Mouse (Mus musculus): ENCODE results near the gene Phf14. TPM values are rescaled to one million over a fixed set of nuclear protein-coding genes. Genes with fewer than 3 reads are reported as not detected.

Gene Phf14
- polyA plus RNA-seq, 1 experiment from 2014 or later: 125 TPM

- Histone ChIP-seq H3K4me1 (ENCODE audit: control insufficient read depth, insufficient read depth, low read length) (no peaks in the 10 kb centered on the region), H3K27me3 (ENCODE audit: control insufficient read depth, insufficient read depth, low read length) (no peaks in the 10 kb centered on the region), H3K4me2 (ENCODE audit: low read depth, low read length) (no peak overlapping the region), H3K27ac (ENCODE audit: low read depth, low read length) (no peak overlapping the region), H3K4me3 (ENCODE audit: low read depth, low read length) (no peak overlapping the region), H3K36me3 (ENCODE audit: control insufficient read depth, insufficient read depth, low read length) (peaks cover 7% of the 10 kb centered on the region; the same call in 1 of the 2 replicates), H3K9ac (replicated peaks; ENCODE audit: low read depth, low read length) (no peak overlapping the region), H3K9me3 (ENCODE audit: control insufficient read depth, low read length) (no peaks in the 10 kb centered on the region)
- ATAC-seq (ENCODE audit: low read depth): no peak
- WGBS: 94% methylated on average over 1 of the region's 1 CpGs
Observed at GRCm38 (mm10) chr6:12006001-12006400, 98.4 kb downstream of the Phf14 start.

GRCm38 (mm10) chr6:12012103-12012502, 104.5 kb downstream of the Phf14 start:
- WGBS: 93% methylated on average over 5 of the region's 5 CpGs

GRCm38 (mm10) chr6:12014035-12014434, 106.4 kb downstream of the Phf14 start:
- Histone ChIP-seq H3K4me1 (ENCODE audit: control insufficient read depth, insufficient read depth, low read length) (no peaks in the 10 kb centered on the region), H3K36me3 (ENCODE audit: control insufficient read depth, insufficient read depth, low read length) (no peaks in the 10 kb centered on the region), H3K9ac (replicated peaks; ENCODE audit: low read depth, low read length) (no peak overlapping the region), H3K9me3 (ENCODE audit: control insufficient read depth, low read length) (no peaks in the 10 kb centered on the region), H3K27ac (ENCODE audit: low read depth, low read length) (no peak overlapping the region), H3K27me3 (ENCODE audit: control insufficient read depth, insufficient read depth, low read length) (no peaks in the 10 kb centered on the region), H3K4me3 (ENCODE audit: low read depth, low read length) (no peak overlapping the region), H3K4me2 (ENCODE audit: low read depth, low read length) (no peak overlapping the region)
- ATAC-seq (ENCODE audit: low read depth): peak; percentile 55; the same call in 1 of the 2 replicates
- 28% methylated on average over 2 of the region's 2 CpGs for WGBS

More at GRCm38 (mm10) chr6:12012103-12012502, 104.5 kb downstream of the Phf14 start:
- no peak overlapping the region for H3K4me2 ChIP-seq (ENCODE audit: low read depth, low read length)
- no peaks in the 10 kb centered on the region for H3K36me3 ChIP-seq (ENCODE audit: control insufficient read depth, insufficient read depth, low read length)
- H3K27ac ChIP-seq (ENCODE audit: low read depth, low read length): no peak overlapping the region
- no peaks in the 10 kb centered on the region for H3K27me3 ChIP-seq (ENCODE audit: control insufficient read depth, insufficient read depth, low read length)
- ATAC-seq (ENCODE audit: low read depth): no peak
- no peak overlapping the region for H3K9ac ChIP-seq (replicated peaks; ENCODE audit: low read depth, low read length)
- no peaks in the 10 kb centered on the region for H3K9me3 ChIP-seq (ENCODE audit: control insufficient read depth, low read length)
- no peaks in the 10 kb centered on the region for H3K4me1 ChIP-seq (ENCODE audit: control insufficient read depth, insufficient read depth, low read length)
- H3K4me3 ChIP-seq (ENCODE audit: low read depth, low read length): no peak overlapping the region

GRCm38 (mm10) chr6:12014733-12015132, 107.1 kb downstream of the Phf14 start:
- Histone ChIP-seq H3K4me3 (ENCODE audit: low read depth, low read length) (no peak overlapping the region), H3K4me2 (ENCODE audit: low read depth, low read length) (no peak overlapping the region), H3K4me1 (ENCODE audit: control insufficient read depth, insufficient read depth, low read length) (no peaks in the 10 kb centered on the region), H3K9me3 (ENCODE audit: control insufficient read depth, low read length) (no peaks in the 10 kb centered on the region), H3K27ac (ENCODE audit: low read depth, low read length) (no peak overlapping the region), H3K9ac (replicated peaks; ENCODE audit: low read depth, low read length) (no peak overlapping the region), H3K36me3 (ENCODE audit: control insufficient read depth, insufficient read depth, low read length) (no peaks in the 10 kb centered on the region), H3K27me3 (ENCODE audit: control insufficient read depth, insufficient read depth, low read length) (no peaks in the 10 kb centered on the region)
- 87% methylated on average over 2 of the region's 2 CpGs for WGBS
- ATAC-seq (ENCODE audit: low read depth): no peak

- no peaks in the 10 kb centered on the region for H3K4me1 ChIP-seq (ENCODE audit: control insufficient read depth, insufficient read depth, low read length)
- no peak overlapping the region for H3K27ac ChIP-seq (ENCODE audit: low read depth, low read length)
- H3K9me3 ChIP-seq (ENCODE audit: control insufficient read depth, low read length): no peaks in the 10 kb centered on the region
- no peaks in the 10 kb centered on the region for H3K27me3 ChIP-seq (ENCODE audit: control insufficient read depth, insufficient read depth, low read length)
- no peak for ATAC-seq (ENCODE audit: low read depth)
- no peak overlapping the region for H3K4me3 ChIP-seq (ENCODE audit: low read depth, low read length)
- H3K36me3 ChIP-seq (ENCODE audit: control insufficient read depth, insufficient read depth, low read length): no peaks in the 10 kb centered on the region
- no peak overlapping the region for H3K9ac ChIP-seq (replicated peaks; ENCODE audit: low read depth, low read length)
- no peak overlapping the region for H3K4me2 ChIP-seq (ENCODE audit: low read depth, low read length)
- 73% methylated on average over 1 of the region's 1 CpGs for WGBS
Observed at GRCm38 (mm10) chr6:12019736-12020135, 112.1 kb downstream of the Phf14 start.

GRCm38 (mm10) chr6:12020156-12020555, 112.5 kb downstream of the Phf14 start:
- WGBS: 79% methylated on average over 3 of the region's 3 CpGs
- Histone ChIP-seq H3K9me3 (ENCODE audit: control insufficient read depth, low read length) (no peaks in the 10 kb centered on the region), H3K36me3 (ENCODE audit: control insufficient read depth, insufficient read depth, low read length) (no peaks in the 10 kb centered on the region), H3K27me3 (ENCODE audit: control insufficient read depth, insufficient read depth, low read length) (no peaks in the 10 kb centered on the region), H3K27ac (ENCODE audit: low read depth, low read length) (no peak overlapping the region), H3K9ac (replicated peaks; ENCODE audit: low read depth, low read length) (no peak overlapping the region), H3K4me3 (ENCODE audit: low read depth, low read length) (no peak overlapping the region), H3K4me1 (ENCODE audit: control insufficient read depth, insufficient read depth, low read length) (no peaks in the 10 kb centered on the region), H3K4me2 (ENCODE audit: low read depth, low read length) (no peak overlapping the region)
- no peak for ATAC-seq (ENCODE audit: low read depth)

- H3K9ac ChIP-seq (replicated peaks; ENCODE audit: low read depth, low read length): no peak overlapping the region
- WGBS: 92% methylated on average over 4 of the region's 4 CpGs
- H3K9me3 ChIP-seq (ENCODE audit: control insufficient read depth, low read length): no peaks in the 10 kb centered on the region
- no peak overlapping the region for H3K4me2 ChIP-seq (ENCODE audit: low read depth, low read length)
- no peaks in the 10 kb centered on the region for H3K4me1 ChIP-seq (ENCODE audit: control insufficient read depth, insufficient read depth, low read length)
- H3K4me3 ChIP-seq (ENCODE audit: low read depth, low read length): no peak overlapping the region
- no peaks in the 10 kb centered on the region for H3K36me3 ChIP-seq (ENCODE audit: control insufficient read depth, insufficient read depth, low read length)
- ATAC-seq (ENCODE audit: low read depth): no peak
- H3K27me3 ChIP-seq (ENCODE audit: control insufficient read depth, insufficient read depth, low read length): no peaks in the 10 kb centered on the region
- H3K27ac ChIP-seq (ENCODE audit: low read depth, low read length): no peak overlapping the region
Observed at GRCm38 (mm10) chr6:12020738-12021137, 113.1 kb downstream of the Phf14 start.

GRCm38 (mm10) chr6:12021480-12021879, 113.9 kb downstream of the Phf14 start:
- Histone ChIP-seq H3K4me2 (ENCODE audit: low read depth, low read length) (no peak overlapping the region), H3K4me3 (ENCODE audit: low read depth, low read length) (no peak overlapping the region), H3K27me3 (ENCODE audit: control insufficient read depth, insufficient read depth, low read length) (no peaks in the 10 kb centered on the region), H3K36me3 (ENCODE audit: control insufficient read depth, insufficient read depth, low read length) (no peaks in the 10 kb centered on the region), H3K4me1 (ENCODE audit: control insufficient read depth, insufficient read depth, low read length) (no peaks in the 10 kb centered on the region), H3K9me3 (ENCODE audit: control insufficient read depth, low read length) (no peaks in the 10 kb centered on the region), H3K27ac (ENCODE audit: low read depth, low read length) (no peak overlapping the region), H3K9ac (replicated peaks; ENCODE audit: low read depth, low read length) (no peak overlapping the region)
- 91% methylated on average over 4 of the region's 4 CpGs for WGBS
- ATAC-seq (ENCODE audit: low read depth): no peak

- Histone ChIP-seq H3K27ac (ENCODE audit: low read depth, low read length) (no peak overlapping the region), H3K27me3 (ENCODE audit: control insufficient read depth, insufficient read depth, low read length) (no peaks in the 10 kb centered on the region), H3K9me3 (ENCODE audit: control insufficient read depth, low read length) (no peaks in the 10 kb centered on the region), H3K9ac (replicated peaks; ENCODE audit: low read depth, low read length) (no peak overlapping the region), H3K4me2 (ENCODE audit: low read depth, low read length) (no peak overlapping the region), H3K36me3 (ENCODE audit: control insufficient read depth, insufficient read depth, low read length) (no peaks in the 10 kb centered on the region), H3K4me3 (ENCODE audit: low read depth, low read length) (no peak overlapping the region), H3K4me1 (ENCODE audit: control insufficient read depth, insufficient read depth, low read length) (no peaks in the 10 kb centered on the region)
- WGBS: 98% methylated on average over 2 of the region's 2 CpGs
- ATAC-seq (ENCODE audit: low read depth): no peak
Observed at GRCm38 (mm10) chr6:12023395-12023794, 115.8 kb downstream of the Phf14 start.

Measured in neural tube, embryonic 14.5 days (tissue).